Mouse (Mus musculus): ENCODE results near the gene Cav2. TPM values are rescaled to one million over a fixed set of nuclear protein-coding genes. Genes with fewer than 3 reads are reported as not detected.
A peak's percentile ranks its signal among the peaks of the same experiment; 100 is the strongest.

Gene Cav2
- polyA plus RNA-seq, 1 experiment = 2.9 TPM

GRCm38 (mm10) chr6:17306602-17307325 is 25.8 kb downstream of the Cav2 start:
- TF ChIP-seq POLR2A (IDR thresholded peaks at IDR 0.05; ENCODE audit: insufficient read length, low read depth) (peak; percentile 20), MYOD1 (IDR thresholded peaks at IDR 0.05; ENCODE audit: control insufficient read depth in 1 of 3, insufficient read length in 2 of 3, low read depth in 2 of 3) (no peak)
- Histone ChIP-seq H3K4me3 (peak overlapping the region; percentile 68), H3K4me2 (ENCODE audit: low read depth) (peak overlapping the region; percentile 97), H3K27me3 (ENCODE audit: control insufficient read depth, insufficient read depth, insufficient read length) (no peaks in the 10 kb centered on the region), H3K79me2 (ENCODE audit: control insufficient read depth, insufficient read depth) (peaks cover 28% of the 10 kb centered on the region), H3ac (ENCODE audit: control insufficient read depth, insufficient read length) (peak overlapping the region; percentile 1), H3K36me3 (ENCODE audit: control insufficient read depth, insufficient read depth) (no peaks in the 10 kb centered on the region)

GRCm38 (mm10) chr6:17307461-17308115 is 26.6 kb downstream of the Cav2 start:
- Histone ChIP-seq H3K79me2 (ENCODE audit: control insufficient read depth, insufficient read depth) (peaks cover 36% of the 10 kb centered on the region), H3ac (ENCODE audit: control insufficient read depth, insufficient read length) (peak overlapping the region; percentile 1), H3K27me3 (ENCODE audit: control insufficient read depth, insufficient read depth, insufficient read length) (no peaks in the 10 kb centered on the region), H3K36me3 (ENCODE audit: control insufficient read depth, insufficient read depth) (no peaks in the 10 kb centered on the region), H3K4me2 (ENCODE audit: low read depth) (peak overlapping the region; percentile 97), H3K4me3 (peak overlapping the region; percentile 68)
- TF ChIP-seq E2F4 (IDR thresholded peaks at IDR 0.05; ENCODE audit: insufficient read depth) = no peak
- TF ChIP-seq MYOD1 (IDR thresholded peaks at IDR 0.05; ENCODE audit: control insufficient read depth in 1 of 3, insufficient read length in 2 of 3, low read depth in 2 of 3) = peak in 1 of 3 experiments; percentile 6
- no peak for TF ChIP-seq TCF12 (IDR thresholded peaks at IDR 0.05; ENCODE audit: insufficient read depth, poor library complexity, severe bottlenecking)
- TF ChIP-seq POLR2A (IDR thresholded peaks at IDR 0.05; ENCODE audit: insufficient read length, low read depth) = peak; percentile 42
- TF ChIP-seq REST (IDR thresholded peaks at IDR 0.05; ENCODE audit: insufficient read depth, insufficient read length) = no peak
- TF ChIP-seq TCF3 (IDR thresholded peaks at IDR 0.05; ENCODE audit: insufficient read length, low read depth) = no peak
- peak; percentile 21 for TF ChIP-seq POLR2AphosphoS2 (IDR thresholded peaks at IDR 0.05; ENCODE audit: insufficient read length, low read depth)
- peak in 1 of 3 experiments; percentile 28 for TF ChIP-seq MYOG (IDR thresholded peaks at IDR 0.05; ENCODE audit: control insufficient read depth in 1 of 3, insufficient read depth in 1 of 3, insufficient read length in 2 of 3, low read depth in 2 of 3)
- TF ChIP-seq CEBPB (IDR thresholded peaks at IDR 0.05; ENCODE audit: insufficient read depth, poor library complexity, severe bottlenecking) = no peak
- no peak for TF ChIP-seq MAX (IDR thresholded peaks at IDR 0.05; ENCODE audit: low read depth)
- no peak for TF ChIP-seq SRF (IDR thresholded peaks at IDR 0.05; ENCODE audit: control insufficient read depth, insufficient read length, low read depth)
- TF ChIP-seq USF1 (IDR thresholded peaks at IDR 0.05; ENCODE audit: low read depth) = no peak

- TF ChIP-seq CEBPB (IDR thresholded peaks at IDR 0.05; ENCODE audit: insufficient read depth, poor library complexity, severe bottlenecking) = 0 out of 2 replicates have a peak, but pooled peaks have one; percentile 3
- TF ChIP-seq MAX (IDR thresholded peaks at IDR 0.05; ENCODE audit: low read depth) = no peak
- TF ChIP-seq TCF3 (IDR thresholded peaks at IDR 0.05; ENCODE audit: insufficient read length, low read depth) = no peak
- TF ChIP-seq MYOG (IDR thresholded peaks at IDR 0.05; ENCODE audit: control insufficient read depth in 1 of 3, insufficient read depth in 1 of 3, insufficient read length in 2 of 3, low read depth in 2 of 3) = no peak
- Histone ChIP-seq H3K27me3 (ENCODE audit: control insufficient read depth, insufficient read depth, insufficient read length) (no peaks in the 10 kb centered on the region), H3K36me3 (ENCODE audit: control insufficient read depth, insufficient read depth) (no peaks in the 10 kb centered on the region), H3K4me2 (ENCODE audit: low read depth) (peak overlapping the region; percentile 97), H3ac (ENCODE audit: control insufficient read depth, insufficient read length) (no peak overlapping the region), H3K4me3 (peak overlapping the region; percentile 68), H3K79me2 (ENCODE audit: control insufficient read depth, insufficient read depth) (peaks cover 39% of the 10 kb centered on the region)
Measured at GRCm38 (mm10) chr6:17308661-17309060, 27.7 kb downstream of the Cav2 start.

- Histone ChIP-seq H3K36me3 (ENCODE audit: control insufficient read depth, insufficient read depth) (no peaks in the 10 kb centered on the region), H3K4me3 (peak overlapping the region; percentile 68), H3ac (ENCODE audit: control insufficient read depth, insufficient read length) (no peak overlapping the region), H3K27me3 (ENCODE audit: control insufficient read depth, insufficient read depth, insufficient read length) (no peaks in the 10 kb centered on the region), H3K79me2 (ENCODE audit: control insufficient read depth, insufficient read depth) (peaks cover 39% of the 10 kb centered on the region), H3K4me2 (ENCODE audit: low read depth) (peak overlapping the region; percentile 97)
- TF ChIP-seq MAX (IDR thresholded peaks at IDR 0.05; ENCODE audit: low read depth) (no peak), CEBPB (IDR thresholded peaks at IDR 0.05; ENCODE audit: insufficient read depth, poor library complexity, severe bottlenecking) (peak; percentile 53; the same call in 1 of the 2 replicates)
Measured at GRCm38 (mm10) chr6:17309260-17309659, 28.3 kb downstream of the Cav2 start.

GRCm38 (mm10) chr6:17314241-17314640 is 33.3 kb downstream of the Cav2 start:
- no peak overlapping the region for H3K4me3 ChIP-seq
- no peaks in the 10 kb centered on the region for H3K27me3 ChIP-seq (ENCODE audit: control insufficient read depth, insufficient read depth, insufficient read length)
- no peak for TF ChIP-seq TCF3 (IDR thresholded peaks at IDR 0.05; ENCODE audit: insufficient read length, low read depth)
- TF ChIP-seq SRF (IDR thresholded peaks at IDR 0.05; ENCODE audit: control insufficient read depth, insufficient read length, low read depth) = no peak
- no peaks in the 10 kb centered on the region for H3K36me3 ChIP-seq (ENCODE audit: control insufficient read depth, insufficient read depth)
- H3K79me2 ChIP-seq (ENCODE audit: control insufficient read depth, insufficient read depth) = peaks cover 34% of the 10 kb centered on the region
- H3K4me2 ChIP-seq (ENCODE audit: low read depth) = no peak overlapping the region
- H3ac ChIP-seq (ENCODE audit: control insufficient read depth, insufficient read length) = no peak overlapping the region

Data from myocyte (in vitro differentiated cells).